ENCODE assay signal across 12 mouse cellular contexts in genomic region chr6:34810651-34811050, GRCm38 (mm10).
"Had no signal": no experiment of that assay in that cellular context is flagged by ENCODE, and none has a peak within 500 bp of the region (broad histone marks: within the 10 kb centered on the region; RNA-seq: fewer than 3 reads in every experiment).

No protein-coding gene starts in this region.

- ATAC-seq: intestine, embryonic 16.5 days; lung, postnatal 0 days had no signal

- H3K27me3 ChIP-seq: liver, embryonic 15.5 days; midbrain, embryonic 12.5 days; neural tube, embryonic 15.5 days had no signal

- H3K27ac ChIP-seq: limb, embryonic 10.5 days; liver, embryonic 15.5 days; midbrain, embryonic 12.5 days; neural tube, embryonic 15.5 days had no signal

- H3K9me3 ChIP-seq: limb, embryonic 10.5 days; liver, embryonic 15.5 days; midbrain, embryonic 12.5 days; neural tube, embryonic 15.5 days had no signal

- H3K4me3 ChIP-seq: limb, embryonic 10.5 days; liver, embryonic 15.5 days; midbrain, embryonic 12.5 days; myocyte; neural tube, embryonic 15.5 days had no signal

- DNase-seq: lung, adult 2 months; lung, postnatal 4 days; thymus, adult 2 months; thymus, postnatal 25 days had no signal

- H3K36me3 ChIP-seq: limb, embryonic 10.5 days; liver, embryonic 15.5 days; midbrain, embryonic 12.5 days; neural tube, embryonic 15.5 days had no signal

- H3K4me2 ChIP-seq: liver, embryonic 11.5 days; liver, embryonic 15.5 days; midbrain, embryonic 12.5 days; neural tube, embryonic 15.5 days had no signal

- H3K9ac ChIP-seq: liver, embryonic 15.5 days; midbrain, embryonic 12.5 days; neural tube, embryonic 15.5 days had no signal

- H3K4me1 ChIP-seq: limb, embryonic 10.5 days; midbrain, embryonic 12.5 days; neural tube, embryonic 15.5 days had no signal
